Comparison of ENCODE assay signal across 7 mouse cellular contexts in the genomic region with DNA sequence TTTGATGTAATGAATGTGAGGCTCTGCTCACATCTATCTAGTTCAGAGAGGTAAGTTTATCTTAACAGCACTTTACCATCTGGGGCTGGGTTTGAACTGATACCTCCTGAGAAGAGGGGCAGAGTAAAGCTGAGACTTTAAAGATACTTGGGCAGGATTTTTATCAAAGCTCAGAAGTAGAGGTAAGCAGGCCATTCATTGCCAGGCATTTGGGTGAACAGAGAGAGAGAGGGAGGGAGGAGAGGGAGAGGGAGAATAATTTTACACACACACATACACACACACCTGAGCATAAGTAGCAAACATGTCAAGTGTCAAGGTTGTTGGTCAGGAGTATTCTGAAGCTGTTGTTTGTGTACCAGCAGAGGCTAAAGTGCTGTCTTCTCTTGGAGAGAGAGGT. TPM values are rescaled to one million over a fixed set of nuclear protein-coding genes. Genes with fewer than 3 reads are reported as not detected.
DNase-seq lines count a peak whose midpoint lies in the region; ATAC-seq lines count a peak whose summit lies in the region.

Cd38 (plus strand) TSS at position 301 of the 400 bp plus-strand sequence.

- no peak for DNase-seq in lung, postnatal 14 days
- no peak for DNase-seq in forebrain, embryonic 10.5 days (ENCODE audit: extremely low spot score, low spot score)
- DNase-seq in limb, embryonic 10.5 days (ENCODE audit: low spot score): no peak
- no peak for DNase-seq in gastrocnemius, adult 18-20 months (ENCODE audit: low spot score)
- DNase-seq in urinary bladder, adult 18-20 months (ENCODE audit: low spot score in 2 of 2): no peak

- no peaks in the 10 kb centered on the region for H3K9me3 ChIP-seq in lung, embryonic 16.5 days (ENCODE audit: control insufficient read depth, low read length)
- no peaks in the 10 kb centered on the region for H3K9me3 ChIP-seq in forebrain, embryonic 10.5 days
- no peaks in the 10 kb centered on the region for H3K9me3 ChIP-seq in limb, embryonic 10.5 days (replicated peaks)
- no peaks in the 10 kb centered on the region for H3K9me3 ChIP-seq in stomach, embryonic 14.5 days (ENCODE audit: control insufficient read depth, low read depth, low read length)

- peak within 1 kb of the TSS; percentile 38 for H3K27ac ChIP-seq in lung, embryonic 16.5 days (ENCODE audit: low read length)
- H3K27ac ChIP-seq in forebrain, embryonic 10.5 days: peak within 1 kb of the TSS; percentile 81
- H3K27ac ChIP-seq in limb, embryonic 10.5 days: peak within 1 kb of the TSS; percentile 87
- peak within 1 kb of the TSS; percentile 33 for H3K27ac ChIP-seq in stomach, embryonic 14.5 days (ENCODE audit: low read length)

- no peaks in the 10 kb centered on the region for H3K27me3 ChIP-seq in lung, embryonic 16.5 days (ENCODE audit: control insufficient read depth, insufficient read depth, low read depth, low read length)
- H3K27me3 ChIP-seq in forebrain, embryonic 10.5 days (ENCODE audit: poor library complexity, severe bottlenecking): peaks cover 15% of the 10 kb centered on the region
- 0 out of 2 replicates have a peak, but pooled peaks cover 7% of the 10 kb centered on the region for H3K27me3 ChIP-seq in limb, embryonic 10.5 days (ENCODE audit: low read depth, poor library complexity, severe bottlenecking)
- H3K27me3 ChIP-seq in stomach, embryonic 14.5 days (ENCODE audit: control insufficient read depth, insufficient read depth, low read length): no peaks in the 10 kb centered on the region

- H3K36me3 ChIP-seq in lung, embryonic 16.5 days (ENCODE audit: control insufficient read depth, insufficient read depth, low read length): no peaks in the 10 kb centered on the region
- no peaks in the 10 kb centered on the region for H3K36me3 ChIP-seq in forebrain, embryonic 10.5 days (replicated peaks)
- no peaks in the 10 kb centered on the region for H3K36me3 ChIP-seq in limb, embryonic 10.5 days
- no peaks in the 10 kb centered on the region for H3K36me3 ChIP-seq in stomach, embryonic 14.5 days (ENCODE audit: control insufficient read depth, insufficient read depth, low read length)

- H3K4me1 ChIP-seq in lung, embryonic 16.5 days (replicated peaks; ENCODE audit: control insufficient read depth, insufficient read depth, low read length): no peaks in the 10 kb centered on the region; the same call in 1 of the 2 replicates
- peaks cover 16% of the 10 kb centered on the region for H3K4me1 ChIP-seq in forebrain, embryonic 10.5 days
- H3K4me1 ChIP-seq in limb, embryonic 10.5 days: peaks cover 25% of the 10 kb centered on the region
- H3K4me1 ChIP-seq in stomach, embryonic 14.5 days (ENCODE audit: control insufficient read depth, insufficient read depth, low read length): 0 out of 2 replicates have a peak, but pooled peaks cover 4% of the 10 kb centered on the region

- peak within 1 kb of the TSS; percentile 61 for H3K9ac ChIP-seq in lung, embryonic 16.5 days (ENCODE audit: low read length)
- peak within 1 kb of the TSS; percentile 28; the same call in 1 of the 2 replicates for H3K9ac ChIP-seq in stomach, embryonic 14.5 days (replicated peaks; ENCODE audit: low read depth, low read length)

- ATAC-seq in lung, embryonic 16.5 days (ENCODE audit: low read depth): no peak
- ATAC-seq in stomach, embryonic 14.5 days (ENCODE audit: insufficient number of reproducible peaks, insufficient read depth, low FRiP score, low read depth): no peak

- peak within 1 kb of the TSS; percentile 48 for H3K4me3 ChIP-seq in lung, embryonic 16.5 days (ENCODE audit: low read length)
- peak within 1 kb of the TSS; percentile 53 for H3K4me3 ChIP-seq in forebrain, embryonic 10.5 days
- peak within 1 kb of the TSS; percentile 58 for H3K4me3 ChIP-seq in limb, embryonic 10.5 days
- peak within 1 kb of the TSS; percentile 34 for H3K4me3 ChIP-seq in stomach, embryonic 14.5 days (ENCODE audit: low read depth, low read length)

- peak within 1 kb of the TSS; percentile 66 for H3K4me2 ChIP-seq in lung, embryonic 16.5 days (ENCODE audit: low read depth, low read length)
- H3K4me2 ChIP-seq in stomach, embryonic 14.5 days (replicated peaks; ENCODE audit: low read depth, low read length): peak within 1 kb of the TSS; percentile 66

RNA-seq across cellular contexts. Expression of gene Cd38, which starts in this region (rescaled TPM):
- 30.2 and 31.6 TPM in 2 replicates for polyA plus RNA-seq in lung, embryonic 16.5 days (2015; fragmentation: Nextera tagmentation; extraction: Ambion mirVana)
- polyA plus RNA-seq in forebrain, embryonic 10.5 days (2016; fragmentation: Nextera tagmentation; extraction: Ambion mirVana): 6.7 and 7.0 TPM in 2 replicates
- polyA plus RNA-seq in limb, embryonic 10.5 days (2016; fragmentation: Nextera tagmentation; extraction: Ambion mirVana): 8.6 and 10.7 TPM in 2 replicates
- polyA plus RNA-seq in stomach, embryonic 14.5 days (2014; fragmentation: Nextera tagmentation; extraction: Ambion mirVana): 15.8 and 16.4 TPM in 2 replicates
- total RNA-seq in gastrocnemius, adult 18-20 months (2021): 1 to 10 TPM; 1.7 to 2.1 TPM

Comparison
In these comparisons a context has a peak if more than half of its experiments do, and no peak if none do; other contexts are left out.
1. H3K27ac ChIP-seq: peak in every context shown above with its lines; median percentile 87 in limb, embryonic 10.5 days; 81 in forebrain, embryonic 10.5 days; 38 in lung, embryonic 16.5 days; 33 in stomach, embryonic 14.5 days.